Mouse (Mus musculus) spleen, adult 2 months (tissue): Measurements from ENCODE around the gene Tap1.
"Not testable (repeated sequence)": the region's sequence is repeated elsewhere in the genome, so short reads cannot be mapped to it uniquely, and the experiment has no call there.

Source experiments
- CTCF ChIP-seq: fragments of 200-500 bp; IDR thresholded peaks from 2 replicates; pipeline ENCODE4 v1.5.1; 2011; ENCODE audit warnings: mild to moderate bottlenecking, inconsistent platforms; ENCODE audit not compliant: insufficient read depth, insufficient read length, insufficient replicate concordance; ENCODE audit errors: extremely low read depth
- POLR2A ChIP-seq: fragments of 200-500 bp; IDR thresholded peaks from 2 replicates; pipeline ENCODE4 v1.6.1; 2011; ENCODE audit warnings: low read depth, low read length, inconsistent platforms

- TF ChIP-seq CTCF, POLR2A: not testable (repeated sequence)
Measured at GRCm38 (mm10) chr17:34230971-34231370, 43.6 kb downstream of the Tap1 start.
